ENCODE assay signal across 10 mouse cellular contexts in the genomic region with DNA sequence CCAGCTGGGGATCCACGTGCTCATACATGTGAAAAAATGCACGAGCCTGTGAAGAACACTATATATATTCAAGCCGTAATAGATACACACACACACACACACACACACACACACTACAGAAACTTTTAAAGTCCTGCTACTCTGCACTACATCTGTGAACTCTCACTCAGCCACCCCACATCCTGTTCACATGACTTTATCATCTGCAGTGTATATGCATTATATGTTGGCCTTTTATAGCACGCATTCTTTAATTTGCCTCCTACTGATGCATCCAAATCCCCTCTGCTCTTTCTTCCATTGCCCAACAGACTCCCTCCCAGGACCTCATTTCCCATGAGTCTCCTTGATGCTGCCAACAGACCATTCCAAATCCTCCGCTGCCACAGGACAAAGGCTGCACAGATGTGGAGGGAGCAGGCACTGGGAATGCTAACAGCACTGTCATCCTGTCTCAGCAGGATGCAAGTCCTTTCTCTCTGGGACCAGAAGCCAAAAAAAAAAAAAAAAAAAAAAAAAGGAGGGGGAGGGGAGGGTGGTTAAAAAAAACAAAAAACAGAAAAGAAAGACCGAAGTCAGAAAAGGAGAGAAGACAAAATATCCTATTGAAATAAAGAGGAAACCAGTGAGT. TPM values are rescaled to one million over a fixed set of nuclear protein-coding genes. Genes with fewer than 3 reads are reported as not detected.
DNase-seq lines count a peak whose midpoint lies in the region; ATAC-seq and TF ChIP-seq lines count a peak whose summit lies in the region.
"Had no signal": no experiment of that assay in that cellular context is flagged by ENCODE, and none has a peak within 500 bp of the region (broad histone marks: within the 10 kb centered on the region; RNA-seq: fewer than 3 reads in every experiment).

No protein-coding gene starts in this region.

- ATAC-seq in limb, embryonic 11.5 days (ENCODE audit: insufficient number of reproducible peaks, low FRiP score, low TSS enrichment, low read depth), result no peak
- ATAC-seq: intestine, embryonic 16.5 days had no signal

- H3K4me3 ChIP-seq in forebrain, embryonic 10.5 days, result no peak overlapping the region
- no peak overlapping the region for H3K4me3 ChIP-seq in limb, embryonic 11.5 days (ENCODE audit: low read depth, low read length)
- no peak overlapping the region for H3K4me3 ChIP-seq in olfactory bulb, adult 2 months (ENCODE audit: insufficient read depth, low read depth, low read length)

- H3K9ac ChIP-seq in limb, embryonic 11.5 days (ENCODE audit: low read length), result no peak overlapping the region

- no peak overlapping the region for H3K4me2 ChIP-seq in limb, embryonic 11.5 days (ENCODE audit: low read depth, severe bottlenecking)

- DNase-seq in left cerebral cortex, postnatal 4 days, result peak; percentile 27
- DNase-seq in left cerebral cortex, adult 8-10 months (ENCODE audit: low spot score in 2 of 2), result no peak
- peak; percentile 58 for DNase-seq in forebrain, embryonic 10.5 days (ENCODE audit: extremely low spot score, low spot score)
- peak; percentile 26 for DNase-seq in limb, embryonic 11.5 days (ENCODE audit: low spot score)
- DNase-seq in cerebellum, postnatal 25 days, result no peak
- no peak for DNase-seq in gastrocnemius, postnatal 4 days (ENCODE audit: low spot score in 2 of 2)
- no peak for DNase-seq in cerebellum, adult 9-10 months
- DNase-seq: adrenal gland, postnatal 36 days had no signal

- no peaks in the 10 kb centered on the region for H3K9me3 ChIP-seq in forebrain, embryonic 10.5 days
- no peaks in the 10 kb centered on the region for H3K9me3 ChIP-seq in limb, embryonic 11.5 days (ENCODE audit: control insufficient read depth, low read length)

- no peaks in the 10 kb centered on the region for H3K27me3 ChIP-seq in forebrain, embryonic 10.5 days (ENCODE audit: poor library complexity, severe bottlenecking)
- H3K27me3 ChIP-seq in limb, embryonic 11.5 days (ENCODE audit: control insufficient read depth, insufficient read depth, low read length), result no peaks in the 10 kb centered on the region

- no peak for TF ChIP-seq POLR2A in olfactory bulb, adult 2 months (IDR thresholded peaks at IDR 0.05; ENCODE audit: insufficient read depth, low read depth, low read length)

- no peak for TF ChIP-seq CTCF in olfactory bulb, adult 2 months (IDR thresholded peaks at IDR 0.05; ENCODE audit: insufficient read depth, low read depth, low read length)

- H3K27ac ChIP-seq in forebrain, embryonic 10.5 days, result peak overlapping the region; percentile 85
- H3K27ac ChIP-seq in limb, embryonic 11.5 days (replicated peaks; ENCODE audit: low read depth, low read length), result no peak overlapping the region
- H3K27ac ChIP-seq in olfactory bulb, adult 2 months (ENCODE audit: insufficient read depth, low read depth, low read length), result 0 out of 2 replicates have a peak overlapping the region, but pooled peaks have one; percentile 67

- intact Hi-C loops in left cerebral cortex, postnatal 4 days (cut with DNase I), result no loop called here

- no peaks in the 10 kb centered on the region for H3K36me3 ChIP-seq in forebrain, embryonic 10.5 days (replicated peaks)
- H3K36me3 ChIP-seq in limb, embryonic 11.5 days (ENCODE audit: control insufficient read depth, insufficient read depth, low read length), result no peaks in the 10 kb centered on the region

- H3K4me1 ChIP-seq in forebrain, embryonic 10.5 days, result peaks cover 24% of the 10 kb centered on the region
- H3K4me1 ChIP-seq in limb, embryonic 11.5 days (ENCODE audit: control insufficient read depth, insufficient read depth, low read length), result 0 out of 2 replicates have a peak, but pooled peaks cover 2% of the 10 kb centered on the region
- peaks cover 9% of the 10 kb centered on the region for H3K4me1 ChIP-seq in olfactory bulb, adult 2 months (ENCODE audit: control insufficient read depth, insufficient read depth, low read length)

- WGBS in forebrain, embryonic 10.5 days, result 25% methylated on average over 6 of the region's 6 CpGs
- WGBS in limb, embryonic 11.5 days, result 68% methylated on average over 6 of the region's 6 CpGs
- WGBS in olfactory bulb, adult 2 months, result 36% methylated on average over 6 of the region's 6 CpGs

RNA-seq across cellular contexts. Expression of a gene that starts 47.7 kb away (rescaled TPM):
- 100 to 1,000 TPM; 614 to 699 TPM for total RNA-seq in left cerebral cortex, postnatal 4 days (2021)
- 100 to 1,000 TPM; 297 to 351 (median 316) TPM for total RNA-seq in left cerebral cortex, adult 8-10 months (2022)
- 142 and 150 TPM in 2 replicates for polyA plus RNA-seq in forebrain, embryonic 10.5 days (2016; fragmentation: Nextera tagmentation; extraction: Ambion mirVana)
- 616 and 623 TPM in 2 replicates for polyA plus RNA-seq in limb, embryonic 11.5 days (2014; fragmentation: Nextera tagmentation; extraction: Ambion mirVana)
- 318 TPM in 1 of 2 replicates, not detected in the other for polyA plus RNA-seq in olfactory bulb, adult 2 months (2012; ENCODE audit: insufficient read depth, insufficient read length, low replicate concordance, missing spikeins)
- total RNA-seq in gastrocnemius, postnatal 4 days (2021), result 100 to 1,000 TPM; 173 to 176 TPM

Comparison
In these comparisons a context has a peak if more than half of its experiments do, and no peak if none do; other contexts are left out.
1. DNase-seq: peak in left cerebral cortex, postnatal 4 days (single experiment), forebrain, embryonic 10.5 days (single experiment) and limb, embryonic 11.5 days (single experiment); none in left cerebral cortex, adult 8-10 months (0 of 2), cerebellum, postnatal 25 days (0 of 2), gastrocnemius, postnatal 4 days (0 of 2) and cerebellum, adult 9-10 months (single experiment).